In genomic region chr2:174517141-174518079, GRCm38 (mm10) we compare ENCODE assay signal across 8 mouse cellular contexts. TPM values are rescaled to one million over a fixed set of nuclear protein-coding genes. Genes with fewer than 3 reads are reported as not detected.
A peak's percentile ranks its signal among the peaks of the same experiment; 100 is the strongest.
DNase-seq lines count a peak whose midpoint lies in the region; ATAC-seq lines count a peak whose summit lies in the region.

No protein-coding gene starts in this region.

- peak; percentile 89 for ATAC-seq in activated CD4-positive, CD25-positive, alpha-beta regulatory T cell, adult 4 months
- ATAC-seq in megakaryocyte, adult 5-6 weeks (ENCODE audit: poor library complexity, severe bottlenecking), result 0 out of 2 replicates have a peak, but pooled peaks have one; percentile 23

- DNase-seq in kidney, adult 11 months, result peak; percentile 18
- DNase-seq in kidney, adult 18-20 months, result no peak
- peak; percentile 25 to 37 for DNase-seq in kidney, postnatal 36 days
- no peak for DNase-seq in heart, adult 8-10 months (ENCODE audit: low spot score)
- DNase-seq in frontal cortex, postnatal 10 days (ENCODE audit: low spot score in 2 of 2), result no peak
- DNase-seq in frontal cortex, postnatal 14 days (ENCODE audit: low spot score in 2 of 2), result no peak

RNA-seq across cellular contexts. Expression of gene Prelid3b, which starts 44.5 kb away (rescaled TPM):
- 10 to 100 TPM; 81.2 to 90.9 TPM for polyA plus RNA-seq in activated CD4-positive, CD25-positive, alpha-beta regulatory T cell, adult 4 months (2017; shearing (Covaris generic))
- total RNA-seq in megakaryocyte, adult 5-6 weeks (2015), result 62.1 and 66.9 TPM in 2 replicates
- total RNA-seq in megakaryocyte, adult 5-6 weeks (2017), result 141 and 145 TPM in 2 replicates
- total RNA-seq in heart, adult 8-10 months (2022), result 10 to 100 TPM; 49.9 to 68.8 (median 58.7) TPM

RNA-seq across cellular contexts. Expression of gene Atp5e, which starts 53.5 kb away (rescaled TPM):
- 100 to 1,000 TPM; 705 to 752 TPM for polyA plus RNA-seq in activated CD4-positive, CD25-positive, alpha-beta regulatory T cell, adult 4 months (2017; shearing (Covaris generic))
- 421 and 466 TPM in 2 replicates for total RNA-seq in megakaryocyte, adult 5-6 weeks (2015)
- total RNA-seq in megakaryocyte, adult 5-6 weeks (2017), result 212 and 256 TPM in 2 replicates
- total RNA-seq in heart, adult 8-10 months (2022), result 1,000 to 10,000 TPM; 1,537 to 1,974 (median 1,684) TPM

Comparison
In these comparisons a context has a peak if more than half of its experiments do, and no peak if none do; other contexts are left out.
1. DNase-seq: peak in kidney, adult 11 months (single experiment) and kidney, postnatal 36 days (2 of 2); none in kidney, adult 18-20 months (single experiment), heart, adult 8-10 months (single experiment), frontal cortex, postnatal 10 days (0 of 2) and frontal cortex, postnatal 14 days (0 of 2).